Mouse (Mus musculus) kidney, postnatal 14 days (tissue): ENCODE measurements at regions not wholly inside any gene's neighbourhood (a gene's known extent, or its start where the extent isn't known, plus 50 kb on each side); places are given as distances from the start of the nearest gene placed in this dataset.
"Not testable (repeated sequence)": the region's sequence is repeated elsewhere in the genome, so short reads cannot be mapped to it uniquely, and the experiment has no call there.

Source experiments
- DNase-seq: peaks from one replicate; pipeline ENCODE4 v3.0.0; 2022; ENCODE audit warnings: mixed read lengths

- no peak for DNase-seq
Observed at GRCm38 (mm10) chr2:79025678-79026077, 157.8 kb downstream of the Ube2e3 start.

- no peak for DNase-seq
Observed at GRCm38 (mm10) chr2:79030990-79031389, 163.1 kb downstream of the Ube2e3 start.

GRCm38 (mm10) chr2:79036296-79036695, 168.4 kb downstream of the Ube2e3 start:
- DNase-seq: peak; percentile 9

GRCm38 (mm10) chr2:79038624-79039023, 170.7 kb downstream of the Ube2e3 start:
- DNase-seq: no peak

- DNase-seq: not testable (repeated sequence)
Observed at GRCm38 (mm10) chr2:79044804-79045203, 176.9 kb downstream of the Ube2e3 start.

- DNase-seq: no peak
Observed at GRCm38 (mm10) chr2:79045508-79045907, 177.6 kb downstream of the Ube2e3 start.

- DNase-seq: no peak
Observed at GRCm38 (mm10) chr2:79048020-79048419, 180.1 kb downstream of the Ube2e3 start.

GRCm38 (mm10) chr2:79048777-79049537, 181.0 kb downstream of the Ube2e3 start:
- DNase-seq: no peak

GRCm38 (mm10) chr2:79050495-79051046, 182.6 kb downstream of the Ube2e3 start:
- DNase-seq: no peak

- DNase-seq: no peak
Observed at GRCm38 (mm10) chr2:79052226-79052625, 184.3 kb downstream of the Ube2e3 start.

GRCm38 (mm10) chr2:79056138-79056537, 188.2 kb downstream of the Ube2e3 start:
- no peak for DNase-seq

- DNase-seq: no peak
Observed at GRCm38 (mm10) chr2:79059115-79059943, 191.4 kb downstream of the Ube2e3 start.

GRCm38 (mm10) chr2:79059944-79060238, 192.0 kb downstream of the Ube2e3 start:
- DNase-seq: no peak

GRCm38 (mm10) chr2:79060320-79060719, 192.4 kb downstream of the Ube2e3 start:
- no peak for DNase-seq

- no peak for DNase-seq
Observed at GRCm38 (mm10) chr2:79061645-79062044, 193.6 kb upstream of the Itga4 start.

GRCm38 (mm10) chr2:79062196-79062636, 193.0 kb upstream of the Itga4 start:
- DNase-seq: peak; percentile 10

- no peak for DNase-seq
Observed at GRCm38 (mm10) chr2:79063641-79064040, 191.6 kb upstream of the Itga4 start.

GRCm38 (mm10) chr2:79065321-79065720, 189.9 kb upstream of the Itga4 start:
- no peak for DNase-seq

GRCm38 (mm10) chr2:79076115-79076514, 179.1 kb upstream of the Itga4 start:
- no peak for DNase-seq

GRCm38 (mm10) chr2:79078836-79079394, 176.3 kb upstream of the Itga4 start:
- DNase-seq: no peak

- DNase-seq: no peak
Observed at GRCm38 (mm10) chr2:79081769-79082168, 173.5 kb upstream of the Itga4 start.

GRCm38 (mm10) chr2:79086280-79086679, 168.9 kb upstream of the Itga4 start:
- DNase-seq: no peak

GRCm38 (mm10) chr2:79086857-79087578, 168.2 kb upstream of the Itga4 start:
- no peak for DNase-seq
